Mouse (Mus musculus) frontal cortex, postnatal 25 days (tissue): ENCODE results near the gene Narfl.
"Not testable (repeated sequence)": the region's sequence is repeated elsewhere in the genome, so short reads cannot be mapped to it uniquely, and the experiment has no call there.

ENCODE experiments used
- DNase-seq, 2 experiments: peaks; one replicate each; pipeline ENCODE4 v3.0.0; 2022; ENCODE audit warnings: low spot score in 2 of 2

Narfl gene

DNA sequence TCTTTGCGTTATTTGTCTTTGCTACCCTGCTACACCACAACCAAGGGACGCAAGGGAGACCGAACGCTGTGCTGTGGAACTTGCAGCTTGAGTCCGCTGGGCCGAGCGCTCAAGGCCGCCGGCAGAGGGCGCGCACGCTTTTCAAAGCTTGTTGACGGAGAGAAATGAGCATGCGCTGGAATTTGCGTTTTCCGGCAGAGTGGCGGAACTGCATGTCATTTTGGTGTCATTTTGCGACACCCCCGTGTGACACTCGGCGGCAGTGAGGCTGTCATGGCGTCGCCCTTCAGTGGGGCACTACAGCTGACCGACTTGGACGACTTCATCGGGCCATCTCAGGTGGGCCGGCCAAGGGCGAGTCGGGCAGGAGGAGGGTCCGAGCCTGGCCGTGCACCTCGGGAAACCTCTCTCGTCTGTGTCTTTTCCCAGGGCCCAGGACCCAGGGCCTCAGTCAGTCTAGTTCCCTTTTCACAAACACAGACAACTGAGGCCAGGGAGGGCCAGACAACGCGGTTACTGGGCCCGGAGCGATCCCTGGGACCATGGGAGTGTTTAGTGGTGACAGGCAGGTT lies at the start of gene Narfl:
Gene Narfl, plus strand, starts transcription at position 228 of the 572 bp plus-strand sequence.
- peak; percentile 98 to 99 for DNase-seq

GRCm38 (mm10) chr17:25723919-25724318 lies 49.7 kb upstream of the Narfl start:
- DNase-seq: no peak

GRCm38 (mm10) chr17:25725264-25725663 lies 48.3 kb upstream of the Narfl start:
- DNase-seq: no peak

DNA sequence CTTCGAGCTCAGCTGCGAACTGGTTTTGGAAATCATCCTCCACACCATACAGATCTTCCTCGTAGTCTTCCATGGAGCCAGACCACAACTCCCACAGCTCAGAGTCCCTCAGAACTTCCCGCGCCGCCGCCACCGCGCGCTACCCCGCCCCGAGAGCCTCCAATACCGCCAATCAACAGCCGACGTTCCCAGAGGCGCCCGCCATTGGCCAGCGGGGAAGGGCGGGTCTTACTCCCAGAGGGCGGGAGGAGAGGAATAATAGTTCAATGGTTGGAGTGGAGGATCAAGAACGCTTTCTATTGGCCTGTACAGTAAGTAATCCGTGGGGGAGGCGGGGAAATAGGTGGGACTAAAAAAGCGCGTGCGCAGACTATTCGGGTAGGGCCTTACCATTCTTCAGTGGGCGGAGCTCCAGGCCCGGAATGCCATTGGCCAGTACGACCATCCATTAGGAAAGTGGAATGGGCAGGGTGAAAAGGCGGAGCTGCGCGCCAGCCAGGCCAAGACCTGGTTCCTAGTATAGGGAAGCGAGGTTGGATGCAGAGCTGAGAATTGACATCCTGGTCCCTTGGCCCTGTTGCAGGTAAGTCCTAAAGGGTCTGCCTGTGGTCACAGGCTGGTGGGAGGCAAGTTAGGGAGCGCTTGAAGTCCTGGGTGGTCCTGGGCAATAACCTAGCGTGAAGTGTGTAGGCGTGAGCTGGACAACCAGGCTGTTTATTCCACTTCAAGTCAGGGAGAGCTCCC lies 46.1 kb upstream of the Narfl start, which contains the start of the genes Chtf18 and Rpusd1:
Gene Chtf18, minus strand, starts transcription at position 155 of the 744 bp plus-strand sequence.
Gene Rpusd1, plus strand, starts transcription at position 406 of the 744 bp plus-strand sequence.
- peak; percentile 95 to 97 for DNase-seq

GRCm38 (mm10) chr17:25728009-25728270 lies 45.6 kb upstream of the Narfl start:
- no peak for DNase-seq

DNA sequence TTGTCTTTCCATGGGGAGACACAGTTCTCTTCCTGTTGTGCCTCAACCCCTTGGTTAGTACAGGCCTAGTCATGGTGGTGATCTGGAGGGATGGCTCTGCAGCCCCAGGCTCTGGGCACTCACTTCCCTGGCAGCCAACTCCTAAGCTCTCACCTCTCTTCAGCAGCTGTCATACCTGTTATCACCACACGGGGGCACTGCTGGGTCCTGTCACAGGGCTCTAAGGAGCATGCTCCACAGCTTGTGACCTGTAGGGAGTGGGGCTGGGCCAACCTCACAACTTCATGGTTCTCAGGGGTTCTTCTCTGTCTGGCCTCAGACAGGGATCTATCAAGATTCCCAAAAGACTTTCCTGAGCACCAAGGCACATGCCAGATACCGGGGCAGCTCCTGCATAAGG lies 41.5 kb upstream of the Narfl start:
- DNase-seq: peak; percentile 85 to 91

DNA sequence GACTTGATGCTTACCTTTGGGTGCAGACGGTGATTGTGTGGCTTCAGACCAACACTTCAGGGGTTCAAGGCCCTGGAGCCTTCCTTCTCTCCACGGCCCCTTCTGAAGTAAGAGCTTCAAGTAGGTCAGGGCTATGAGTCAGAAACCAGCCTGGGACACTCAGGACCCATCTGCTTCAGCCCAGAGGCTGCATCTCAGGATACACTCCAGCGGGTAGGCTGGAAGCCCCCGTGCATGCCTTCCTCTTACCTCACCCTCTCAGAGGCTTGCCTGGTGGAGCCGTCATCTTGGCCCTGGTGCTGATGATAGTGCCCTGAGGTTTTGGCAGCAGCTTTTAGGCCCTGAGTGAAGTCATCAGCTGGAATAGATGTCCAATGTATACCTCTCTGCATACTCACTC lies 38.3 kb upstream of the Narfl start:
- no peak for DNase-seq

- DNase-seq: no peak
Observed at GRCm38 (mm10) chr17:25735745-25736144, 37.8 kb upstream of the Narfl start, which contains the start of gene Mslnl. Gene Mslnl, plus strand, starts transcription at chr17:25736042.

DNA sequence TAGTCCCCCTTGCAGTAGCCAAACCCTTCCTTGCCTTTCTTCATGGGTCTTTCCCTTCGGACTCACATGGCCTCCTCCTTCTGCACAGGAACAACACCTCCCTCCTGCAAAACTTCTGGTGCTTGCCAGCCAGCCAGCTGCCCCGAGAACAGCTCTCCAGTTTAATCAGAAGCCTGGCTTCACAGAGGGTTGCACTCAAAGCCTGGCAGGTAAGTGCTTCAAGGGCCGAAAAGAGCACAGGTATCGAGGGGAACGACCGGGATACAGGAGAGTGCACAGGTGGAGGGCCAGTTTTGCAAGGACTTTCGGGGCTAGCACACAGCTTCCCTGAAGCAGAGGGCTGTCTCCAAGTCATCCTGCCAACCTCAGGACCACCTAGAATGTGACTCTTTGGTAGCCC lies 34.7 kb upstream of the Narfl start:
- DNase-seq: no peak

GRCm38 (mm10) chr17:25741471-25741870 lies 32.1 kb upstream of the Narfl start:
- not testable (repeated sequence) for DNase-seq

DNA sequence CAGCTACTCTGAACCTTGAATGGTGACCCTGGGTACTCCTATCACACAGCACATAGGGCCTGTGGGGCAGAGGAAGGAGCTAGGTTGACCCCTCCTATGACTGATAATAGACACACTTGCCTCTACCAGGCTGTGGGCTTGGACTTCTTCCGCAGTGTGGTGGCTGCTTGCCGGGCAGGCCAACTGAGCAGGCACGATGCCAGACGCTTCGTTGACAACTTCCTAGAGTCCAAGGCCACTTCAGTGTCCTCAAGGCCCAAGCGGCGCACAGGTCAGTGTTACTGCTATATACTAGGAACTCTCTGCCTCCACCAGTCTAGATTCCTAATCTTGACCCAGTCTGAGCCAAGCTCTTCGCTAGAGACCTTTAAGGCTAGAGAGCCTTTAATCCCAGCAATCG lies 29.7 kb upstream of the Narfl start:
- DNase-seq: no peak

DNA sequence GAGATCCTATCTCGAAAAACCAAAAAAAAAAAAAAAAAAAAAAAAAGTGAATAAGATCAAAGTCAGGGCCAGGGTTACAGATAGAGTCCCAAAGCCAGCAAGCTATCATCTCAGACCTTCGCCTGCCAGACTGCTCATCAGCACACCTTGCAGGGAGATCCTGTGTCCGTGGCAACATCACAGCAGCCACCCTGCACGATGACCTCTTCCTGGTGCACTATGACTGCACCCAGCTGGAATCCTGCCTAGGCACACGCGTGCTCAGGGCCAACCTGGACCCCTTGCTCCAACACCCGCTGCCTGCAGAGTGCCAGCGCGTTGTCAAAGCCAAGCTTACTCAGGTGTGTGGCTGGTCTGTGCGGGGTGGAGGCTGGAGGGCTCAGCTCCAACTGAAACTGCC lies 29.3 kb upstream of the Narfl start:
- DNase-seq: no peak

- no peak for DNase-seq
Observed at GRCm38 (mm10) chr17:25748238-25748637, 25.3 kb upstream of the Narfl start.

GRCm38 (mm10) chr17:25749314-25749713 lies 24.3 kb upstream of the Narfl start:
- DNase-seq: no peak

DNA sequence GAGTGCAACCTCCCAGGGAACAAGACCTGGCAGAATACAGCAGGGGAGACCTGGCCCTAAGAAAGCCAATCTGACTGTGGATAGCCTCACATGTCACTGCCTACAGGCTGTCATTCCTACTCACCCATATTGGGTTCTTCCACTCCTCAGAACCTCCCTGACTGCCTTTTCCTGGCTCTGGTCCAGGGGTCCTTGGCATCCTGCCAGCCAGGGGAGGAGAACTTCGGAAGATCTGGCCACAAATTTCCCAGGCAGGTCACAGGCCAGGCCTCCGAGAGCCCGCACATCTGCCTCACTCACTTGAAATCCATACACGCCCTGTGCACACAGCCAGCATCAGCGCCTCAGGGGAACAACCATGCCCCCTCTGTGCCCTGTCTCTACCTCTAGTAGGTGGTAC lies 22.1 kb upstream of the Narfl start:
- DNase-seq: peak in 1 of 2 experiments; percentile 41

- no peak for DNase-seq
Observed at GRCm38 (mm10) chr17:25754241-25754640, 19.3 kb upstream of the Narfl start, which contains the start of gene Msln. Gene Msln, minus strand, starts transcription at chr17:25754378.

DNA sequence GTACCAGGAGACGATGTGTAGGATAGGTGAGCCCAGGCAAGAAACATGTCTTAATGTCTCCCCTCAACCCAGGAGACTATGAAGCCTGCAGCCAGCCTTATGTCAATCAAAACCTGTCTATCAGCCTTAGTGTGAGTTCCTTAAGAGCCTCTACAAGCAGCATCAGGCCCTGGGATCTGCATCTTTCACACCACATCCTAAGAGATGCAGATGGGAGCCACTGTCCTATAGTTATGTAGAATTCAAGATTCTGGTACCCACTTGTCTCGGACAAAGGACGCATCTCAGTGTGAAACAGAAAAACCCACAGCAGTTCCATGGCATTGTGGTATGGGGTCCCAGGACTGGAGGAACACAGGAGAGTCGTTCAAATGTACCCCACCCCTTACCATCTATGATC lies 18.5 kb upstream of the Narfl start:
- DNase-seq: no peak

DNA sequence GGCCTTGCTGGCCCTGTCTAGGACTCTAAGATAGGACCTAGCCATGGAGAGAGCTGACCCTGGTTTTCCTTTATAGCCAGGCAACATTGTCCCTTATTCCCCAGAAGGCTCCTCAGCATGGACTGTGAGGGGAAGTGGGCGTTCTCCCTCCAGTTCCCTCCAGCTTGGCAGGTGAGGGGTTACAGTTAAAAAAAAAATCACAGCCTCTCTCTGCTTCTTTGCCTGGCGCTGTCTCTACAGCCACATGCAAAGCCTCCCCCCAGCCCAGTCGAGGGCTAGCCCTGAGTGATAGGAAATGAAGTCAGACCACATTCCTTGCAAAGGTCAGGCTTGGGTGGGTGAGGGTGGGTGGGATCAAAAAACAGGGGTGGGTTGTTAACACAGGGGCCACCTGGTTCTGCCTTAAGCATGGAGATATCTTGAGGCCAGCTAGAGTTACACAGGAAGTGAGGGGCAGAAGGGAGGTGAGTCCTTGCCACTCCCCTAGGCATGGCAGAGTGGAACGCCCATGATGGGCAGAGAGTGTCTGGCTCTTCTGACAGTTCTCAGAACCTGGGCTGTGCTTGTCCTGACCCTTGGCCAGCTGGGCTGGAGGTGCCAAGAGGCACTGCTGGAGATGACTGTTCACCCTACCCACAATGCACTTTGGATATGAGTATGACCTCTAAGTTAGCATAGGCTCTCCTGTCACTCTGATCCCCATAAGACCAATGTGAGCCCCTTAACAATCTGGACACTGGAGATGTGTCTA lies 17.8 kb upstream of the Narfl start:
- DNase-seq: no peak

GRCm38 (mm10) chr17:25756378-25757242 lies 17.0 kb upstream of the Narfl start:
- DNase-seq: no peak

DNA sequence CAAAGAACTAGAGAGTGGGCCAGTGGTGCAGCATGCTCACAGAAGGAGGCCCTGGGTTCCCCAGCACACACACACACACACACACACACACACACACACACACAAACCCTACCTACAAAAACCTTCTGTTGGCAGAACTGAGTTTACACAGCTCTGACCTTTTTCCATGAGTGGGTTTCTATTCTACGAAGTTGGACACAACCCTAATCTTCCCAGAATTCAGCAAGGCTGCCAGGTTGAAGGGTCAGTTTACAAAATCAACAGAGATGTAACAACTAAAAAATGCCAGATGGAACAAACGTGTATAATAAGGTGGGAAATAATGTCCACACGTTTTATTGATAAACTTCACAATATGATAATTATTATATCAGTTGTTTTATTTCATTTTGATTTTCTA lies 15.9 kb upstream of the Narfl start:
- DNase-seq: no peak

DNA sequence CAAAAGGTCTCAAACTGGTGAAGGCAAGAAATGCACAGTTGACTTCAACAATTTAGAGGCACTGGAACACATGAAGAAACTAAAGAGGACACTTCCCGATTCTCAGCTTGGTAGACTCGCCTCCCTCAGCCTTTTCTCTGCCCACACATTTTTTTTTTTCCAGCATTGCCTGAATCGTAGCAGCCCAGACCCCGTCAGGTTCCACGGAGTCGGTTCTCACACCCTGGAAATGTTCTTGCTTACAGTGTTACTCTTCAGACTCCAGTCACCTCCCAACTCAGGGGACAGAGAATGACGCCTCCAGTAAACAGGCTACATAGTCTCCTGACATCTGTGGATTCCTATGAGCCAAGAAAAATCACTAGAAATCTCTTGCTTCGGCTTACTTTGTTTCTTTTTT lies 13.4 kb upstream of the Narfl start:
- DNase-seq: no peak

DNA sequence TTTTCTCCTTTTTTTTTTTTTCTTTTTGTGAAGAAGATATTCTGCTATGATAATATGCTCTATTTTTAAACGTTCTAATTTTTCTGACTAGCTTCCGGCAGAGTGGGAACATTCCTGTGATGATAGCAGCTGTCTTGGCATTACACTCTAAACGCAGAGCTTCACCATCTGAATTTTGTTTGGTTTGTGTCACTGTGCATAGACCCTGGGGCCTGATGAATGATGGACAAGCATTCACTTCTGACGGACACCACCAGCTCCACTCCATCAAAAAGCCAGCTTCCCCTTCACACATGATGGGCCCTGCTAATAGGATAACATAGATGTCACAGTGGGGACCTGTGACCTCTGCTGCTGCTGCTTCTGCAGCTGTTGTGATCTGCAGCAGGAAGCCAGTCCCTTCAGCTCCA lies 12.0 kb upstream of the Narfl start:
- DNase-seq: no peak
